Mouse (Mus musculus): Measurements from ENCODE around the gene AC161166.1. TPM values are rescaled to one million over a fixed set of nuclear protein-coding genes. Genes with fewer than 3 reads are reported as not detected.
A peak's percentile ranks its signal among the peaks of the same experiment; 100 is the strongest.
"Not testable (repeated sequence)": the region's sequence is repeated elsewhere in the genome, so short reads cannot be mapped to it uniquely, and the experiment has no call there.

The AC161166.1 gene
- total RNA-seq, 2 experiments from 2014 or later, result not detected

DNA sequence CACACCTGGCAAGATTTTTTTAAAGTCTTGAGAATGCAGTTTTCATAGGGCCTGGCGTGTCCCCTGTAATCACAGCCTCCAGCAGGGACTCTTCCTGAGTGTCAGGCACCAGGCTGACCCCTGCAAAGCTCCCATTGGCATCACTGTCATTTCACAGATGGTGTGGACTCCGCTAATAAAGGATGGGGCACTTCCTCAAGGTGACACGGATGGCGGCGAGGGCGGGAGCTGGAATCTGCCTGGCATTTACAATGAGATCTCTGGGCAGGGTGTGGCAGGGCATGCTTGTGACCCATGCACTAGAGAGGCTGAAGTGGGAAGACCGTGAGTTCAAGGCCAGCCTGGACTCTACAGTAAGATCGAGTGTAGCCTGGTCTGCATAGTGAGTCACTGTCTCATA lies 24.0 kb downstream of the AC161166.1 start:
- intact Hi-C loops (cut with DNase I), result no loop called here

DNA sequence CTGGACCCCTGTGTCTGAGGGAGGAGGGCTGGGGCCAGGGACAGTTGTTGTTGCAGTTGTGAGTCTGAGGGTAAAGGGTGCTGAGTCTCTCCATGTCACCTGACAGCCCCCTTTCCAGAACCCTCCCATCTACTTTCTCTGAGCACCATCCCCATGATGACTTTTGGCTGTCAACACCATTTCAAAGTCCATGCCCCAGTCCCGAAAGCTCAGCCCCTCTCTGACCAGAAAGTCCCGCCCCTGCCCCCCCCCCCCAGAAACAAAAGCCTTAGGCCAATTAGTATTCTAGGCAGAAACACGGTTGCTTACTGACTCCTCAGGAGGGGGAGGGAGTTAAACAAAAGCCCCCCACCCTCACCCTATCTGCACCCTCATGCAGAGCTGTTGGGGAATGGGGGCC lies 24.9 kb downstream of the AC161166.1 start:
- no peak for DNase-seq
- intact Hi-C loops (cut with DNase I), result loop anchor here (2.0 kb wide), 1 partner anchor 19 kb away; the partner anchor contains the start of gene Zfp428

More for the DNA sequence above, 24.0 kb downstream of the AC161166.1 start:
- no peak for DNase-seq

DNA sequence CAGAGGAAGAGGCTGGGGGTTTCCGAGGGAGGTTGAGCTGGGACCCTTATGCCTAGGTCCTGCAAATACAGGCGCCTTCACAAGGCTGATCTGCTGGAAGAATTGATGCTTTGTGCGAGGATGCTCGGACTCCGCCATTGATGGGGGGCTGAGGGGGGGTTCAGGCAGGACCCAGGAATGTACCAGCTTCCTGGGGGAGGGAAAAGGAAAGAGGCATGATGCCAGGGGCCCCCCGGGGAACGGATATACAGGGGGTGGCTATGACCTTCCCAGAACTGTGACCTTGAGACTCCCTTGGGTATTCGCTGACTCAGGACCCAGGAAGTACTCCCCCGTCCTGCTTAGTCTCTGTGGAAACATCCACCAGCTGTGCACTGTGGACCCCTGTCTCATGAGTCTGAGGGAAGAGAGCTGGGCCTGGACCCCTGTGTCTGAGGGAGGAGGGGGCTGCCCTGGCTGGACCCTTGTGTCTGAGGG lies 25.6 kb downstream of the AC161166.1 start:
- intact Hi-C loops (cut with DNase I), result loop anchor here (2.0 kb wide), 1 partner anchor 20 kb away; the partner anchor contains the start of gene Zfp428
- DNase-seq, result no peak

DNA sequence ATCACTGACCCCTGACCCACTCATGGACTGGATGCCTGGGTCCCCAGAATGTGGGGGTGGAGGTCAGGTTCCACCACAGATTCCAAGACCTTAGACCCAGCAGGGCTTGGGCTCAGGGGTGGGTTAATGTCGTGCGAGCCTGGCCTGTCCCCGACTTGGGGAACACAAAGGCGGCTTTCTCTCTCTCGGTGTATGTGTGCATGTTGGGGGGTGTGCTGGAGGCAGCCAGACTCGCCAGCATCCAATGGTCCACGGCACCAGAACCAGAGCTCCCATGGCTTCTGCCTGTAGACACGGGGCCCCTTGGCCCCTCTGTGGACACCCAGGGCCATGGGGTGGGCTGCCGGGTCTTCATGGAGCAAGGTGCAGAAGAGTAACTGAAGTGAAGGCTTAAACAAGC lies 26.8 kb downstream of the AC161166.1 start:
- no peak for DNase-seq
- intact Hi-C loops (cut with DNase I), result no loop called here

DNA sequence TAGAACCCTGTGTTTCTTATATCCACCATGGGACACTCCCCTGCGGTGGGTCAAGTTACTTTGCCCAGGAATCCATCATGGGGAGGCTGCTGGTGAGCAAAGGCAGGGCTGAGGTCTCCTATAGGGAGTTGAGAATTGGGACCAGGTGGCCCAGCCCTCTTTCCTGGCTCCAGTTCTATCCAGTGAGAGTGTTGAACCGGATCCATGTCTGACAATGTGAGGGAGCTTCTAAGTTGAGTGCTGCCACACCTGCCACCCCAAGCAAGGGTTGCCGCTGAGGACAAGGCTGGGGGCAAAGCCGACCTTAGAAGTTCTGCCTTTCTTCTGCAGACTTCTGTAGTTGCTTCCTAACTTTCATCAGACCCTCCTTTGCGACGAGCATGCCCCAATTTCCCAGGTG lies 29.0 kb downstream of the AC161166.1 start:
- intact Hi-C loops (cut with DNase I); DNase-seq: not testable (repeated sequence)

DNA sequence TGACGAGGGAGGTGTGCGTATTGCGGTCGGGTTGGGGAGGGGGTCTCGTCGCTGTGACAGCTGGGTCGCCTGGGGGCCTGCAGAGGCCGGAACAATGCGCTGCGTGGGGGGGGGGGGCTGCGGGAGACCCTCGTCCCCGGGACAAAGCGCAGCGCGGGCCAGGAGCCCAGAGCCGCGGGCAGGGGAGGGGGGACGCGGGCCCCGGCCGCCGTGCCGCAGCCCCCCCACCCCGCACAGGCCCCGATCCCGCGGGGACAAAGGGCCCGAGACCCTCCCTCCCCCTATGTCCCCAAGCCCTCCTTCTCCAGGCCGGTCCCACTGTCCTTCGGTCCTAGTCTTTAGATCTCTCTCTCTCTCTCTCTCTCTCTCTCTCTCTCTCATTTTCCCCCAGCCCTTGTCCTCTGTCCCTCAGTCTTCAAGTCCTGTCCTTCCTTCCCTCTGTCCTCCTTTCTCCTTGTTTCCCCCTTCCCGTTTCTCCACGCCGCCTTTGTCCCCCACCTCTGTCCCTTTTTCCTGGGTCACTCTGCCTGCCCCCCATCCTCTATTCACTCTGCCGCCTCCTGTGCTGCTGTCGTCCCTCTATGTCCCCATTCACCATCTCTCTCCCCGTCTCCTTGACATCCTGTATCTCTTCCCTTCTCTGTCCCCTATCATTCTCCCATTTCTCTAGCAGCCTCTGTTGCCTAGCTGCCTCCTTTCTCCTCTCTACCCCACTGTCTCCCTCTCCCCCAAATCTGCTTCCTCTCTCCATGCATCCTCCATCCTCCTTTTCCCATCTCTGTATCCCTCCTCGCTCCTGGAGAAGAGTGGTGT lies 29.8 kb downstream of the AC161166.1 start:
- intact Hi-C loops (cut with DNase I), result no loop called here

DNA sequence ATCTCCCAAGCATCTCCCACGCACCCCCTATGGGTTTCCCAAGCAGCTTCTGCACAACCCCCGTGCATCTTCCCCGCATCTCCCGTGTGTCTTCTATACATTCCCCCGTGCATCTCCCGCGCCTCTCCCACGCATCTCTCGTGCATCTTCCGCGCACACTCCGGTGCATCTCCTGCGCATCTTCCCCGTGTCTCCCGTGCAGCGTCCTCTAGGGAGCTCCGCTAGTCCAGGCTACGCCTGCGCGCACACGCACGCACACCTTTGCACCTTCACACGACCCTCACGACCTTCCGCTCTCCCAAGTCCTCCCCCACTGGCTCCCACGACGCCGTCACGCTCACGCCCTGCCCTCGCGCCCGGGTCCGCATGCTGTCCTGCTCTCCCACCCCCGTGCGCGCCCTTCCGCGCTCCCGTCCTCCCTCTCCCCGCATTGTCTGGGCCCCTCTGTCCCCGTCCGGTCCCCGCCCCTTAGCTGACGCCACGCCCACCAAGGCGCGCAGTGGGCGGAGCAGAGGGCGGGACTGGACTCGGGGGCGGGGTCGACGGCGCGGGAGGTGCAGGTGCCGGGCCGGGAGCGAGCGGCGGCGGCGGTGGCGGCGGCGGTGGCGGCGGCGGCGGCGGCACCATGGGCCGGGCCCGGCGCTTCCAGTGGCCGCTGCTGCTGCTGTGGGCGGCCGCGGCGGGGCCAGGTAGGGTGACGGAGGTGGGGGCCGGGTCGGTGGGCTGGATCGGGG lies 30.6 kb downstream of the AC161166.1 start, which contains the start of gene Cadm4:
Gene Cadm4, plus strand, starts transcription at position 550 of the 734 bp plus-strand sequence.
- intact Hi-C loops (cut with DNase I), result no loop called here
- DNase-seq, result peak; percentile 84 to 87

More for the DNA sequence above, 29.8 kb downstream of the AC161166.1 start:
- DNase-seq, result no peak

DNA sequence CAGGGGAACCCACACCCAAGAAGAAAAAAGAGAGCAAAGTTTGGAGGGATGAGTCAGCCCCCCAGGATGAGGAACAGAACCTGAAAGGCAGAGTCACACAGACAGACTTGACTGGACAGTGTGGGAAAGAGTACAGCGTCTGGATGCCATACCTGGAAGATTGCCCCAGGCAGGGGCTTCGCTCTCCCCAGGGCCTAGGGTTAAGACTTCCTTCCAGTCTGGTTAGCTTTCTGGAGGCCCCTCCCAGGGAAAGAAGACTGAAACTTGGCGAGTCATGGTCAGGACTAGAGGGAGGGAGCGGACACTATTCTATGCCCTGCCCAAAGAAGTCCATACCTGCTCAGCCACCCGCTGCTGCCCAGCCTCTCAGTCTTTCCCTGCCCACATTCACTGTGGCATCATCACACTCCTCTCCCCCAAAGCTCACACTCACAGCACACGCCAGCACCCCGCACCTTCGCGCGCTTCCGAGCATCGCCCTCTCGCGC lies 31.2 kb downstream of the AC161166.1 start:
- no peak for DNase-seq
- intact Hi-C loops (cut with DNase I), result no loop called here

DNA sequence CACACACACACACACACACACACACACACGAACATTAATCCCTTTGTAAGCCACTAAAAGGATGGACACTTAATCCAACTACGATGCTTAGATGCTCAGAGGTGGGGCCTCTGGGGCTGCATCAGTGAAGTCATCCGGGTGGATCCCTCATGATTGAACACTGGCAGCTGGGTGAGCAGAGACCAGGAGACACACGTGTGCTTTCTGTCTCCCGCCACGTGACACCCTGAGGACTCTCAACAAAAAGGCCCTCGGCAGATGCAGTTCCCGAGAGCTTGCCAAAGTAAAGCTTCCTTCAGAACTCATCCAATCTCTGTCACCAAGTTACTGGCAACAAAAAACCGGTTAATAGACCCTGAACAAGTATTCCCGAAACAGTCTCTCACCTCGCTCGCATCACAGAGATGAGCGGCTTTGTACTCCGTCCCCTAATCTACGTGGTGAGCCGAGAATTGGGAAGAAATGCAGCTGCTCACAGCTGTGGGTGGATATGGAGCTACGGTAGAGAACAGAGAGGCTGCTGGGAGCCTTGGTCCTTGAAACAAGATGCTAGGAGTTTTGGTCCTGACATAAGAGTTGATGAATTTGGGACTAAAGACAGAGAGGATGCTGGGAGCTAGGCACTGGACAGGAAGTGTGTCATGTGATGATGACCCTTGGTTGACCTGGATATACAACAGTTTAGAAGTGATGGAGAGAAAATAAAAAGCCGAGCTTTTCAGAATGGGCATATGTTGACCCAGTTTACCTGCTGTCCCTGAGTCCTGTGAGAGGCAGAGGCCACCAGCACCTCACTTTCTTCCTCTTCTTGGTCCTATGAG lies 31.9 kb downstream of the AC161166.1 start:
- intact Hi-C loops (cut with DNase I), result no loop called here
- peak in 1 of 2 experiments; percentile 55 for DNase-seq

DNA sequence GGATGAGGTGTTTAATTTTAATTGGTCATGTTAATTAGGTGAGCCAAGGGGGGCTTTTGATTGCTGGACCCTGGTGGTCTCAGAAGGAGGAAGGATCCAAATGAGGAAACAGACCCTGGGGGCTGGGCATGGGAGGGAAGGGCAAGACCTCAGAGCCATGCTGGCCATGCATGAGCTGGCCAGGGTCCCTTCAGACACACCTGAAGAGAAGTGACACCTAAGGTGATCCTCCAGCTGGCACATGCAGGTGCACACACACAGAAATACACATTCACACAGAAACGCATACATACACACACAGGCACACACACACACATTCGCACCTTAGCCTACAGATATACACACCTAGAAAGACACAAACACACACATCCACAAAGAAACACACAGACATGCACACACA lies 32.6 kb downstream of the AC161166.1 start:
- no peak for DNase-seq
- intact Hi-C loops (cut with DNase I), result loop anchor here (10.0 kb wide), 1 partner anchor 185 kb away; no protein-coding TSS in a partner anchor

DNA sequence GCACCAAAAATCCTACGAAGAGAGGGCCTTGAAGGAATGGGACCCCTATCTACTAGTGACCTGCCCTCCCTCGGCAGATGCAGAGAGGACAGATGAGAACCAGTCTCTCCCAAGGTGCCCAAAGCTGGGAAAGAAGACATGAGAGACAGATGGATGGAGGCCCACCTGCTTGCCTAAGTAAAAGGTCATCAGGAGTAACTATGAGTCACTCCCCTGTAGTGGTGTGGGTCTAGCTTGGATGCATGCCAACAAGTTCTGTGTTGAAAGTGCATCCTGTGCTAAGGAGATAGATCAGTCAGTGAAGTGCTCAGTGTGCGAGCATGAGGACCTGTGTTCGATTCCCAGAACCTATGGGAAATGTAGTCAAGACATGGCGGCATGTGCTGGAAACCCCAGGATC lies 33.3 kb downstream of the AC161166.1 start:
- DNase-seq, result no peak
- intact Hi-C loops (cut with DNase I), result loop anchor here (10.0 kb wide), 1 partner anchor 186 kb away; no protein-coding TSS in a partner anchor

DNA sequence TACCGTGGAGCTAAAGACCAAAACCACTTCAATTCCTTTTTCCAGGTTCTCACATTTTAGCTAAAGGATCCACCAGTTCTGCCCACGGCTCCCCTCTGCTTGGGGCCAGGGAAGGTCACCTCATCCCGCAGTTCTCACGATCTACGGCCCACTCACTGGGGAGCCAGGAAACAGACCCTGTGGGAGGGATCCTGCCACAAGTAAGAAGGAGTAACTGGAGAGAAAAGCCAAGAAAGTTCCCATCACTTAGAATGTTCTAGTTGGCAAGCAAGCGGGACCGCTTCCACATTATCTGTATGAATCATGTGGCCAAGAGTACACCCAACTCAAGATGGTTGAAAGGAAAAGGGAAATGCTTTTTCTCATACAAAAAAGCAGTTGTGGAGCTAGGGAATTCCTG lies 35.4 kb downstream of the AC161166.1 start:
- DNase-seq, result no peak
- intact Hi-C loops (cut with DNase I), result loop anchor here (10.0 kb wide), 1 partner anchor 188 kb away; no protein-coding TSS in a partner anchor

DNA sequence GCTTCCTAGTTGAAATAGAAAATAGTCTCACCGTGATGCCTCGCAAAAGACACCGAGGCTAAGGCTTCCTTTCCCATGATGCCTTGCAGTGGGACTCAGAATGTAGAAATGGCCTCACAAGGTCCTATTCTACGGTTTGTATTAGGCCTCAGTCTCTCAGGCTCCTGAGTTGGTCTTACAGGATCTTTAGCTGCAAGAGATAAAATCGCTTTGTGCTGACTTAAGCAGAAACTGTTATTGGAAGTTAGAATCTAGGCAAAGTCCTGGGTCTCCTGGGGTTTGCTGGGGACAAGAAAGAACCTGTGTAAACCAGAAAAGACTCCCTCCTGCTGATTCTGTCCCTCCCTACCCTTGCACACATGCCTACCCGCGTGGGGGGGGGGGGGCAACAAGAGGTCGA lies 35.9 kb downstream of the AC161166.1 start:
- no peak for DNase-seq
- intact Hi-C loops (cut with DNase I), result loop anchor here (10.0 kb wide), 1 partner anchor 188 kb away; no protein-coding TSS in a partner anchor

DNA sequence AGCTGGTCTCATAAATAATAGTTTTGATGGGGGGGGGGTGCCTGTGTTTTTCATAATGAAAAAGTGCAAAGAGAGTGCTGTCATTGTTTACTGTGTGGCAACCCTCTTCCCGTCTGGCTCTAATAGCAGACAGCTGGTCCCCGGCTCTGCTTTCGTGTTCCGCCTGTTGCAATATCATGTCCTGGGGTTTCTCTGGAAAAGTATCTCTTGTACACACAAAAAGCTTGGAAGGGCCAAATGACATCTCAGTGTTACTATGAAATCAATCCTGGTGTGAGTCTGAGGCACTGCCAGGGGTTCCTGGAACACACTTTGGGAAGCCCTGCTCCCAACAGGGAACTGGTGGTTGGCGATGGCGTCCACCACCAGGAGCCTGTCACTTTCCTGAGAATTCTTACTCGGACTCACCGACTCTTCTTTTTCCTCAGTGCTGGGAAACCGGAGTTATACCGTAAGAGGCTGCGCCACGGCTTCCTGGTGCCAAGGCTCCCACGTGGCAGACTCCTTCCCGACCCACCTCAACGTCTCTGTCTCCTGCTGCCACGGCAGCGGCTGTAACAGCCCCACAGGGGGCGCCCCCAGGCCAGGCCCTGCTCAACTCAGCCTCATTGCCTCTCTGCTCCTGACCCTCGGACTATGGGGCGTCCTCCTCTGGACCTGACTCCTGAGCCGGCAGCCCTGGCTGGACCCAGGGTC lies 37.3 kb downstream of the AC161166.1 start:
- intact Hi-C loops (cut with DNase I), result loop anchor here (5.0 to 10.0 kb wide), 2 partner anchors 87 to 190 kb away; no protein-coding TSS in a partner anchor
- no peak for DNase-seq

DNA sequence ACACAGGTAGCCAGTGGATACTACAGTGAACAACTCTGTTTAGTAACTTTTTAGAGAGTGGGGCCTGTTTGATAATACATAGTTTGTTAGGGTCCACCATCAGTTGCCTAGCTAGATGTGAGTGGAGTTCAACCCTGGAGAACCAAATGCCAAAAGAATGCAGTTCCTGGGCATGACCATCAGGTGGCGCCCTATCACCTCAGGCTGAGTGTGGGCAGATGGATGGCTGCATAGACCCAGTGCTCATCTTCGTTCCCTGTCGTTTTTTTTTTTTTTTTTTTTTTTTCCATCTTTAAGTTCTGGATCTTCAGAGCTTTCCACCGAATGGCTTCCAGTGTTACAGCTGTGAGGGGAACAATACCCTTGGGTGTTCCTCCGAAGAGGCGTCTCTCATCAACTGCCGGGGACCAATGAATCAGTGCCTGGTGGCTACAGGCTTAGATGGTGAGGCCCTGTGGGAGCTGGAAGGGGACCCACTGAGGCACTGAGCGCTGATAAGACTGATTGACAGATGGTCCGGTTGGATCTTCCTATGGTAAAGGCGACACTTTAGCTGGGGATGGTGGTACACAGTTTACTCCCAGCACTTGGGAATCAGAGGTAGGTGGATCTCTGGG lies 38.2 kb downstream of the AC161166.1 start:
- intact Hi-C loops (cut with DNase I), result loop anchor here (2.0 to 10.0 kb wide), 3 partner anchors 33 to 191 kb away; no protein-coding TSS in a partner anchor
- DNase-seq, result peak; percentile 65 to 86

DNA sequence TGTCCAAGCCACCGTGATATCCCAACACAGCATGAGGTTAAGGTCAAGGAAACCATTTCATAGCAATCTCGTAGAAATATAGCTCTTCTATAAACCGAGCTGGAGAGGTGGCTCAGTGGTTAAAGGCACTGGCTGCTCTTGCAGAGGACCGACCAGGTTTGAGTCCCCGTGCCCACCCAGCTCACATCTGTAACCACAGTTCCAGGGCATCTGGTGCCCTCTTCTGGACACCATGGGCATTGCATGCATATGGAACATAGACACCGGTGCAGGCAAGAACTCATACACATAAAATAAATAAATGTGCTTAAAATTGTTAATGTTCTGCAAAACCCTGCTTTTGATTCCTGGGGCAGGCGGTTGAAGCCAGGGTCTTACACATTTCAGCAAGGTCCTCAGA lies 39.3 kb downstream of the AC161166.1 start:
- DNase-seq, result peak in 1 of 2 experiments; percentile 43
- intact Hi-C loops (cut with DNase I), result loop anchor here (2.0 to 10.0 kb wide), 3 partner anchors 32 to 192 kb away; no protein-coding TSS in a partner anchor

DNA sequence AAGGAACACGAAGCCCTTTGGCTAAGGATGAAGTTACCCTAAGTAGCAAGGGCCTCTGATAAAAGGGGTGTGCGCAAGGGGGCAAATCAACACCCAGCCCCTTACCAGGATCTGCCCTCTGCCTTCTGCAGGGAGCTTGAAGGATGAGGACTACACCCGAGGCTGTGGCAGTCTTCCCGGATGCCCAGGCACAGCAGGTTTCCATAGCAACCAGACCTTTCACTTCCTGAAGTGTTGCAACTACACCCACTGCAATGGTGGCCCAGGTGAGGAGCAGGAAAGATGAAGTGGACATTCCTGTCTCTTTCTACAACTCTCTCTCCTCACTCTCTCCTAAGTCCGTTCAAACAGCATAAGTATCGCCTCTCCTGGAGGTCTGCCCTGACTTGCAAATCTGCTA lies 39.8 kb downstream of the AC161166.1 start:
- no peak for DNase-seq
- intact Hi-C loops (cut with DNase I), result loop anchor here (2.0 to 10.0 kb wide), 3 partner anchors 32 to 192 kb away; no protein-coding TSS in a partner anchor

DNA sequence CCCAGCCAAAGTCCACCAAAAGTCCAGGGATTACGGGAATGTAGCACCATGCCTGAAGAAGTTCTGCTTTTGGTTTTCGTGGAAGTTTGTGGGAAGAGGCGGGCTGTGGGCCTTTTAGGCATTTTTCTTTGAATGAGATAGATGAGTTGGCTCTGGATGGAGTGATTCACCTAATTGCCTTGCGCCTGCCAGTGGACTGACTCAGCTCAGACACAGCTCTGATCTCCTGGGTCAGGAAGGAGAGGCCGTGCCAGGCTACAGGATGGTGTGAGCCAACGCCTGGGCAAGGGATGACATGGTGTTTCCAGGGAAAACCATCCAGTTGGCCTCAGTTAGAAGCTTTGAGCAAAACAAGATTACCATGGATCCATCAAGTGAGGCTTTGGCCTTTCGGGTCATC lies 41.9 kb downstream of the AC161166.1 start:
- intact Hi-C loops (cut with DNase I), result loop anchor here (5.0 to 10.0 kb wide), 2 partner anchors 92 to 194 kb away; no protein-coding TSS in a partner anchor
- DNase-seq, result no peak

DNA sequence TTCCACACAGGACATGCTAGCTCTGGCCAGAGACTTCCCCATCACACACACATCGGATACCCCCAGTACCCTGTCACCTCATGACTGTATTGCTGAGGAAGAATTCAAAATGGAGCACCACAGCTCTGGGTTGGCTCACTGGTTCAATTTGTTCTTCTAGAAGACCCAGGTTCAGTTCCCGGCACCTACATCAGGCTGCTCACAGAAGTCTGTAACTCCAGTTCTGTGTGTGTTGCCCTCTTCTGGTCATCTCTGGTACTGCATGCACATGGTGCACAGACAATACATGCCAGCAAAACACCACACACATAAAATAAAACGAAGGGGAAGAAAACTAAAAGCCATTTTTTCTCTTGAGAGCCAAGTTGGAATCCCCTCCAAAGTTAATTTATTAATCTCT lies 43.1 kb downstream of the AC161166.1 start:
- DNase-seq, result no peak
- intact Hi-C loops (cut with DNase I), result loop anchor here (1.0 kb wide), 1 partner anchor 25 kb away; no protein-coding TSS in a partner anchor
